Mouse (Mus musculus) retina, embryonic 14.5 days (tissue): ENCODE results near the gene Plce1.

Experiments
- DNase-seq: peaks from one replicate; pipeline ENCODE4 v3.0.0-alpha.2; 2015; ENCODE audit warnings: low spot score

The Plce1 gene

DNA sequence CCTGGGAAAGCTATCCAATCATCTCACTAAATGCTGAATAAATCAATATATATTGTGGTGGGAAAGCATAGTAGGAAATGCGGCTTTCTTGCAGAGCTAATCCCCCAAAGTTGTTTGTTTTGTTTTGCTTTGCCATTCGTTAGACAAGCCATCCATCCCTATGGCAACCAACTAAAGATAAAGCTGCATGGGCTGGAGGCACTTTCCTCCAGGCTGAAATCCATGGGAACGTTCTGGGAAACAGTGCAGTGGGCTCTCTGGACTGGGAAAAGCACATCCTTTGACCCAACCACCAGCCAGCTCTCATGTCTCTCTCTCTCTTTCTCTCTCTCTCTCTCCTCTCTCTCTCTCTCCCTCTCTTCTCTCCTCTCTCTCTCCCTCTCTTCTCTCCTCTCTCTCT is 248.4 kb downstream of the Plce1 start:
- DNase-seq, result no peak

DNA sequence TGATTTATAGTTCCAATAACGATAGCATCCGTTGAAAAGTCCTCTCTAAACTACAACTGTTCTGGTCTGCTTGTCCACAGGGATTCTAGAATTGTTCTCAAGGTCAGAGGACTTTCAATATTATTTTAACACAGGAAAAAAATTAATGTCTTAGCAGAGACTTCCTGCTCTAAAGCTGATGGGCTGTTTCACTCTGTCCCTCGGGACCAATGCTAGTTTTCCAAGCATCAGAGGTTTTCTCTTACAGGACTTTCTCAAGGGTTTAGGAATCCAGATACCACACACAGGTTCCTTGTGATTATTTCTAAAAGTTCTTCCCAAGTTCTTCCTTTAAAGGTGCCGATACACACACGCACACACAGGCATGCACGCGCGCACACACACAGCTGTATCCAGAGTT is 263.6 kb downstream of the Plce1 start:
- DNase-seq, result no peak

DNA sequence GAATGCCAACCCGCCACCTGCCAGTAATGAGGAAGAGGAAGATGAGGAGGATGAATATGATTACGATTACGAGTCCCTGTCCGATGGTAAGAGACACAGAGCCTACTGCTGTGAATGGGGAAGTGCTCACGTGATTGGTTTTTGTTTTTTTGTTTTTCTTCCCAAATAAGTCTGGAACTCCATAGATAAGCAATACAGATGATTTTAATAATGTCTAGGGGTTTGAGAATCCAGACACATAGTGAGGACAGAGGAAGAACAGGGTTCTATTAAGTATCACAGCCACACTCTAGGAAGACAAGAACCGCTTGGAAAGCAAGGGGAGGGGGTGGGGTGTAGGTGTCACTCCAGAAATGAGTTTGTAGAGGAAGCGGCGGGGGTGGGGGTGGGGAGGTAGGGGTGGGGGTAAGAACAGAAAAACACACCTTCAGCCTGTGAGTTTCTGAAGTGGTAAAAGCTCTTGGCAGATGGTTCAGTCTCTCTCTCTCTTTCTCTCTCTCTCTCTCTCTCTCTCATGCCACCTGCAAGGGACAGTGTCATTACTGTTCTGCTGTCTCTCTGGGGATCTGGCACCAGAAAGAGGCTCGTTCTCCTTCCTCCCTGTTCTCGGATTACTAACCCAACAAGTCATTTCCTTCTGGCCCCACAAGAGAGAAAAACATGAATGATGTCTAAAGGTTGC is 265.0 kb downstream of the Plce1 start:
- DNase-seq, result no peak

DNA sequence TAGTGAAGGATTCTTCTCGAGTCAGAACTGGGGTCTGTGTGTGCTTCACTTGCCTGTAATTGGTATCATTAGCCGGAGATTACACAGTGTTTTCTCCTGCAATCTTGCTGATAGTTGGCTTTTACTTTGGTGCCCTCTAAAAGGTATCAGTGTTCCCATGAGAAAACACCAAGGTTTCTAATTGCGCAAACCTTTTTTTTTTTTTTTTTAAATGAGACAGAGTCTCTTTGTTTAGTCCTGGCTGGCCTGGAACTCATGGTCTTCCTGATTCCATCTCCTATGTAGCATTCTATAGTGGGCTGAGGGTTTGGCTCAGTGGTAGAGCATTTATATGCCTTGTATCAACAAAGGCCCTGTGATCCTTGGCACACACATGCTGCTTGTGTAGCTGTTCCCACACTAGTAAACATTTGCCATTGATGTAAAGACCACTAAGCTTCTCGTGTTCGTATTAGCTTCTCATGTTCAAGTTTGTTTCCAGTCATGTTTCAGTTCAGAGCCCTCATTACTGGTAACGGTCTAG is 265.6 kb downstream of the Plce1 start:
- DNase-seq, result no peak

DNA sequence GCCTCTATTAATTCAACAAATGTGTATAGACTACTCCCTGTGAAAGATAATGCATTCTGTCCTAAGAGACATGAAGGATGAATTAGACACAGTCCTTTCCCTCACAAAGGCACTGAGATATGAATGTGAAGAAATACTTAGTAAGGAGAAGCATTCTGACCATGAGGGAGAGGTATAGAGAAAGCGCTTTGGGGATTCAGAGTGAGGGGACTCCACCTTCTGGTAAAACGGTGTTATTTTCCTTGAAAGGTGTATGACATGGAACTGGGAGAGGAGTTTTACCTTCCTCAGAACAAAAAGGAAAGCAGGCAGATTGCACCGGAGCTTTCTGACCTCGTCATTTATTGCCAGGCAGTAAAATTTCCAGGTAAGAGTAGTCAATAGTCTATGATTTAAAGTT is 269.3 kb downstream of the Plce1 start:
- DNase-seq, result no peak

DNA sequence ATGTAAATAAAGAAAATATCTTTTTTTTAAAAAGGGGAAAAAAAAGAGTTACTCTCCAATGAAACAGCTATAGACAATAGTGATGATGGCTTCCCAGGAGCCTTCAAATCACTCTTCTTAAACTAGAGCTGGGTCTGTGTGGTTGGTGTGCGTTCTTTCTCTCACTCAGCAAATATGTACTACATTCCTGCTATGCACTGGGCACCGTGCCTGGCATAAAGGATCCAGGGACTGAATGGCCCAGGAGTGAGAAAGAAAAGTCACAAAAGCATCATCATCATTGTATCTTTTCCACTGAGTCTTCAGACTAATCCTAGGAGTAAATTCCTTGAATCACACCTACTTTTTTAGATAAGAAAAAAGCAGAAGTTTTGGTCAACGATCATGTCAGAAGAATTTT is 276.3 kb downstream of the Plce1 start:
- DNase-seq, result no peak

DNA sequence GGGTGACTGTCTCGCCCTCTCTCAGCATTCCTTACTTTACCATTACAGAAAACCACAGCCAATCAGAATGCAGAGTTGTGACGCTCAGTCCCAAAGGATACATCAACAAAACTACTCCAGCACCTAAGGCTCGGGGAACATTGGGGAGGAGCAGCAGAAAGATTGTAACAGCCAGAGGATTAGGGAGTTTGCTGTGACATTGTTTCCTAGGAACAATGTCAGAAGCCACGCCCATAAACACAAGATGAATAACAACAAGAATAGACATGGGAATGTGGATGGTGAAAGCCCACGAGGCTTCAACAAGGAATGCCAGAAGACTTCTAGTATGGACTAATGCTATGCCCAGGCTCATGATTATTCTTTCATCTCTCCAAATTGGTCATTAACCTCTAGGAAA is 277.1 kb downstream of the Plce1 start:
- DNase-seq, result no peak

DNA sequence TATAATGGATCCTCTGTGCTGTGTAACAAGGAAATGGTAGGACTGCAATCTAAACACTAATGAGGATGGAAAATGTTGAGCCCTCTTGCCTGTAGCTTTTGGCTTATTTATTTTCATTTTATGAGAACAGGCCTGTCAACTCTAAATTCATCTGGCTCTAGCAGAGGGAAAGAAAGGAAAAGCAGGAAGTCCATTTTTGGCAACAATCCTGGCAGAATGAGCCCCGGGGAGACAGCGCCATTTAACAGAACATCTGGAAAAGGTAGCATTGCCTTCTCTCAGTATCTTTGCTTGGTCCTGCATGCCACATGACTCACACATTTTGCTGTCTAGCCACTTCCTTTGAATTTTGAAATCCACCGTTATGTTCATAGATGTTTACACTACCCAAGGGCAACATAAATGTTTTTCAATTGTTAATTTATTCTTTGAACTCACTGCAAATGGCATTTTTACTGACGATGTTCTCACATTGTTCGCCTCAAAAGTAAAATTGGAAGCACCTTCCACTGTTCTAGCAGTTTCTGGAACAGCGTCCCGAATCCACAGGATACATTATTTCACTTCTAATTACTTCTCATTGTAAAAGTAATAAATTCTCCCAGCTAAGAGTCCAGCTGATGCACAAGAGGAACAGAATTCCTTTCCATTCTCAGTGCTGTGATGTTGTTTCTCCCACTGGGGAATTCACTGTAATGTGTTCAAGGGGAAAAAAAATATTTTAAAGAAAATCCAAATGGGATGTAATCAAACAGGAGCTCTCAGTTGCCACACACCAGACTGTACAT is 278.0 kb downstream of the Plce1 start:
- no peak for DNase-seq

DNA sequence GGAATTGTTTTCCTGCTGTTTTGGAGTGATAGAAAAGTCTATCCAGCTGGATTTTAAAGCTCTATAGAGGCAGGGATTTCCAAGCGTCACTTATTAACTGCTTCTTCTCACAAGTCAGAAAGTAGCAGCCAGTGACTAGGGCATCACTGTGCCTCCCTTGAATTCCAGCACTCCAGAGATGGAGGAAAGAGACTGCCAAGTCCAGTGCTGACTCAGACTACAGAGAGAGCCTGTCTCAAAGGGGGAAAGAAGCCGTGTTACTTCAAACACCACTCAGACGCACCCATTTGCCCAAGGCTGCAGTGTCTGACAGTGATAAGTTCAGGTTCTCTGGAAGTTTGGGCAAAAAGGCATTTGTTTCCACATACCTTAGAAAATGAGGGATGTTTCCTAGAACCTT is 279.5 kb downstream of the Plce1 start:
- DNase-seq, result no peak

DNA sequence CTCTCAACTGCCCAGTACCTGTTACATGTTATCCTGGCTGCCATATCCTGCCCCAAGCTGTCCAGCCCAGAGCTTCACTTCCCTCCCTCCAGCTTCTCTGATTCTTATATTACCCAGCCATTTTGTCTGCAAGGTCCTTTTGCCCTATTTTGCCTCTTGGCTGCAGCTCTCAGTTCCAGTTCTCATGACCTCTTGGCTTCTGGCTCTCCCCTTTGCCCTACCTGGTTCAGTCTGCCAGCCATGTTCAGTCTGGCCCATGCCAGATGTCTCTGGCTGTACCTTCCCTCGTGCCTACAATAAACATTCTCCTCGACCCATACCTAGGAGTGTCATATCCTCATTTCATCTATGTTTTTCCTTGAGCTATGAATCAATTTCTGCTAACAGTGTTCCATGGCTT is 285.4 kb downstream of the Plce1 start:
- DNase-seq, result no peak

DNA sequence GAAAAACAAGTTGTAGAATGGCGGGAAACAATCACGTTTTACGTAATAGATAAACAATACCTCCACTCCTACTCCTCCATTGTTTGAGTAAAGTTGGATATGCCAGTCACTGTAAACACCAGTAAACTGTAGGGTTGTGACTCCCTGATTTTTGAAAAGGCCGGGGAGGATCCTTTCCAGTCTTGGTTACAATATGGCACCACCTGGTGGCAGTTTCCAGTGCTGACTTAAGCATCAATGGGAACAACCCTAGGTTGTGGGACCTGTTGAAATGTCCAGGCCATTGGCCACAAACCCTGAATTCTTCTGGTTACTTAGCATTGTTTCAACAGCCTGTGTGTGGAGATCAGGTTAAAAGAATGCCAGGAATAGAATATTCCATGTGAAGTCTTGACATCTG is 294.6 kb downstream of the Plce1 start:
- peak; percentile 67 for DNase-seq

DNA sequence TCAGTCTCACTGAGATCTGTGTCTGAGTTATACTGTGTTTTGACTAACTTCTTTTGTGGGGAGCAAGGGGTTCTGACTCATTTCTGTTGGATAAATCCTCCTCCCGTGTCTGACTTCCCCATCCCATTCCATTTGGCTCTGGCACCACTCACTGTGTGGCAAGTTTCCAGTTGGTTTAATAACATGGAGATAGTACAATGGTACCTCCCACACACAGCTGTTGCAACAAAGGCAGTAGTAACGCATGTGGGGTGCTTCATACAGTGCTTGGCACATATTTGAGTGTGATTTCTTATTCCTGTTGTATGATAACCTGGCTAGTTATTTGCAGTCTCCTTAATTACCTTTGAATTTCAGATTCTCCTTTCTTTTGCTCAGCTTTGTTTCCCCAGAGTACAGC is 297.9 kb downstream of the Plce1 start:
- DNase-seq, result no peak

DNA sequence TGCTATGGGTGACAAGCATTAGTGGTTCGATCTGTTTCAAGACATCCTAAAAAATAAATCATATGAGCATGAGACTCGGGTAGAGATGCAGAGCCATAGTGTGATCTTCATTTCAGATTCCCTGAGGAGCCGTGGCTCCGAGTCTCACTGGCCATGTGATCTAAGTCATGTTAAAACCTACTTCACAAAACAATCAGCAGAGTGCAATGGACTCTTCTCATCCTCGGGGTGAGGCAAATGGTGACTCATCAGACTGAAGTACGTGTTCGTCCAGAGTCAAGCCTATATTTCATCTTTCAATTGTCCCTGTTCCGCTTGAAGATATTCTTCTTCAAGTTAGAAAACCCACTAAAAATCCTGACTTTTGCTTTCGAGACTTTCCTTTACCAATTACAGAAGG is 302.6 kb downstream of the Plce1 start:
- DNase-seq, result no peak

DNA sequence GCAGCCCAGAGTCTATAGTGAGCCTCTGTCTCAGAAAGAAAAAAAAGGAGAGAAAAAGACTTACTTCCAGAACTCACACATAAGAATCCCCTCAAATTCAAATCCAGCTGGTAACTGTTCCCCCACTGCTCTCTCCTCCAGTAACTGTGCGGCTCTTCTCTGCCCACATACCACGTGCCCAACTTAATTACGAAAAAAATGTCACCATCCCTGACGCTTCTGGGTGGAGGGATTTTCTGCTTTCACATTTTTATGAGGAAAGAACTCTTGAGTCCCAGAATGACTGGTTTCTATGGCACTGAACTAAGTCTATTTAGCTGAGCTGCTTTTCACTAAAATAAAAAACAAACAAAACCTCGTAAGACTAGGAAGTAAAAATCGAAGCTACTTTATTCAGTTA is 306.8 kb downstream of the Plce1 start:
- DNase-seq, result no peak

DNA sequence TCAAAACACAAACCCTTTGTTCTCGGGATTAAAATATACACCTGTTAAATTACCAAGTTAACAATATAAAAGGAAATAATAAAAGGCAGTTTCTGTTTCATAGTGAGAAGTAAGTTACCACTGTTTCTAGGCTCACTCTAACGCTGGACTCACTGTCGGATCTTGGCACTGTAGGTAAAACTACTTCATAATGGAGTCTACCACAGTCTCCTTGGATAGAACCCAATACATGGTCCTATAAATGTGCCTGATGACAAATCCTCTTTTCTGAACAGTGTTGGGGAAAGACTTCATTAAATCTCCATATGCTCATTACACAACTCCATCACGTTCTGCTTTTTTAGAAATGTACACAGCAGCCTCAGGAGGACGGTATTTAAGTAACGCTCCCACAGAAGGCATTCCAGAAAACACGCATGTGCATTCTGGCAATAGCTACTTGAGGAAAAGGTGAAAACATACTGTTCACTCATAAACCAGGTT is 312.7 kb downstream of the Plce1 start:
- DNase-seq, result no peak

DNA sequence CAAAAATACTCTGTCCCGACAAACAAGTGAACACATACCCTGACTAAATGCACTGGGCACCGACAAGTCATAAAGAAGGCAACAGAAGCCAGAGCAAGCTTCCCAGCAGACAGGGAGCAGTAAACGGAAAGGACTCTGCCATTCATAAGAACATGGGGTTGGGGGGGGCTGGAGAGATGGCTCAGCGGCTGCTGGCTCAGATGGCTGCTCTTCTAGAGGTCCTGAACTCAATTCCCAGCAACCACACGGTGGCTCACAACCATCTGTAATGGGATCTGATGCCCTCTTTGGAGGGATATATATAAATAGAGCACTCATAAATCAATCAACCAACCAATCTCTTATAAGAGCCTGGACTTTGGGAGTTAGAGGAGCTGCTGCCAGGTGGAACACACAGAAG is 315.6 kb downstream of the Plce1 start:
- DNase-seq, result no peak

DNA sequence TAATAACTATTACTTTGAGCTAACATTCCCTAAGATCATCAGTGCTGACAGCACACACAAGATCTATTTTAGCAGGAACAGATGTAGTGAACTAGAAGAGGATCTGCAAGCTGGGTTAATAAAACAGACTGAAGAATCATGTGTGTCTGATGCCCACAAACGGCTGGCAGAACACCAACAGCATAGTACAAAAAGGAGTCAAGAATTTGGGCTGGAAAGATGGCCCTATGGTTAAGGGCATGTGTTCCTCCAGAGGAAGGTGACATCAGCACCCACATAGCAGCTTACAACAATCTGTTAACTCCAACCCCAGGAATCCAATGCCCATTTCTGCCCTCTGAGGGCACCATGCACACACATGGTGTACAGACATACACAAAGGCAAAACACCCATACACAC is 317.4 kb downstream of the Plce1 start:
- no peak for DNase-seq

DNA sequence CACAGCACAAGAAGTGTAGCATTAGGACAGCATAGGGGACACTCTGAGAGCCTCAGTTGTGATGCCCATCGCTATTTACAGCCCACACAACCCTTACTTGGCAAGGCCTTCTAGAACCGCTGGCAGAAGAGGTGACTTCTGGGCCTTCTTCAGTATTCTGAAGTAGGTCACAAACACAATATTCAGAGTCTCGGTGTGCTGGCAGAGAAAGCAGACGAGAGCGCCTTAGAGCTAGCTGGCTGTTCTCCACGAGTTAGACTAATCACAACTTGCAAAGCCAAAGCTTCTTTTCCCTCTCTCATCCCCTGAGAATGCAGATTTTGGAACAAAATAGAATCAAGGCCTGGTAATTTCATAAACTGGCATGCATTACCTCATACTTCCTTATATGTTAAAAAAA is 317.9 kb downstream of the Plce1 start:
- DNase-seq, result no peak

DNA sequence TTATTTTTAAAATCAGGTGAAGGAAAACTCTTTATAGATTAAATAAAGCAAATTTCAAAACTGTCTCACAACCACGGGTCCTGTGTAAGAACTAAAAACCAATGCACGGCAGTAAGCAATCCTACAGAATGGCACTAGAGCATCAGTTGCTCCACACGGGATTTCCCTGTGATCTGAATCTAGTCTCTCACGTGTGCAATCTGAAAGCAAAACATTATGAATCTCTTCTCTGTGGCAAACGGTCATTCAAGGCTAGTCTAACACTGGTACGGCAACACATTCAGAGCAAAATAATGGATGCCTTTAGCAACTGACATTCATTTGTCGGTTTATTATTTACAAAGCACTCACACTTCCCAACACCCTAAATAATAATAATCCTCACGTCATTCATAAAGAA is 337.3 kb downstream of the Plce1 start:
- no peak for DNase-seq

DNA sequence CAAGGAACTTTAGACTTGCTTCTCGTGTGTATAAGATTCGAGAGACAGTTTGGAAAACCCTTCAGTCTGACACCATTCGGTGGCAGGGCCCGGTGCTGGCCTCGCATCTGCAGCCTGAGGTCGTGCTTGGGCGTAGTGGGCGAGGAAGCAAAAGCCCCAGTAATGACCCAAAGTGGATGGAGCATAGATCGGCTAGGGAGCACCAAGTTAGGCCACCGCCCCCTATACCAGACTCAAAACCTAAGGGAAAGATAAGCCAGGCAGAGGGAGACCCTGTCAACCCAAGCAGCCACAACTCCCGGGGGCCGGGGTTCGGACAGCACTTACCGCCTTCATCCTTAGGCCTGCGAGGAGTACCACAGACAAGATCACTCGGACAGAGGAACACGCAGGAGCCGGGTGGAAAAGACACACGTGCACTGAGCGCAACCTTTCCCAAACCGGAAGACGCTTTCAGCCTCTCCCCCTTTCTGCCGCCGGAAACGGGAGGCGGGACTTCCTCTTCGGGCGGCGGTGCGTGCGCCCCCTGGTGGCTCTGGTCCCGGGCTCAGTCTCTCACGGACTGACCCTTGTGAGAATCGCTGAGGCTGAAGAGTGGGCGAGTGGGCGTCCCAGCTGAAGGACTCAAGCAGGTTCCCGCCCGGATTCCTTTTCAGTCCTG is 338.0 kb downstream of the Plce1 start, which contains the start of gene Noc3l:
TSS of gene Noc3l (minus strand) at position 472 of the 661 bp plus-strand sequence.
- DNase-seq, result peak; percentile 97

DNA sequence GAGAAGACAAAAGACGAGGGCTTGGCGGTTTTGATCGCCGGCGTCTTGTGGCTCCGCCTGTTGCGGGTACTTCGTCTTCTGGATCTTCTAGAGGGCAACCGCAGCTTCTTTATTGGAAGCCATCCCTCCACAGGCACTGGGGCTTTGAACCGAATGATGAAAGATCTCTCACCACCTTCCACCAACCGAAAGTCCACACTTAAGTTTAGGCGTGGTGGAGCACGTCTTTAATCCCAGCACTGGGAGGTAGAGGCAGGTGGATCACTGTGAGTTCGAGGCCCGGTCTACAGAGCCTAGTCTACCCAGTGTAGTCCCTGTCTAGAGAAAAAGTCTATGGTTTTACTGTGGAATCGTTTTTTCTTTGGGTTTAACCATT is 338.5 kb downstream of the Plce1 start:
- DNase-seq, result no peak

DNA sequence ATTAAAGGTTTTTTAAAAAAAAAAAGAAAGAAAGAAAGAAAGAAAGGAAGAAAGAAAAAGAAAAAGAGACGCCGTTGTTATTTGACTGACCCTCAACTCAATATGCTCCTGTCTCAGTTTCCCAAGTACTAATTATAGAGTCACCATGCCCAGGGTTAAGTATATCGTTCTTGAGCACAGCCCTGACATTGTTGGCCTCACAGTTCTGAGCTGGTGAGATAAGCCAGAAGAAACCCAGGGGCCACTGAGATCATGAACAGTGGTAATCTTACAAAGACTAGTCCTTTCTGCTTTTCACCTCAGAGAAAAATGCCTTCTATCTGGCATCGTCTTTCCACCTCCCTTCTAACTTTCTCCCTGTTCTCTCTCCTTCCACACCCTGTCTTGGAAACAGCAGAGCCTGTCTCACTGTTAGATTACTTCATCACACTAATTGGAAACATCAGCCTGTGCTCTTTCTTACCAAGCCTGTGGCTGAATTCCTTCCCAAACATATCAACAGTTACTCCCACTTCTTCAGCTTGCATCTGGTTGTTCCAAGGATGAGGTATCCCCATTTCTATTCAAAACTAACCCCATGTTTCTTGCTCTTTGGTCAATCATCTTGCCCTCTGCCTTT is 339.4 kb downstream of the Plce1 start:
- no peak for DNase-seq
